Mouse (Mus musculus) monocyte, adult 5-6 weeks (primary cell): ENCODE results near the gene Vstm2b. TPM values are rescaled to one million over a fixed set of nuclear protein-coding genes. Genes with fewer than 3 reads are reported as not detected.

Experiments used
- ATAC-seq: fragments of 153-309, 156-312 bp; replicated peaks from 2 replicates; pipeline ENCODE4 v1.8.0; 2017; ENCODE audit warnings: mild to moderate bottlenecking; ENCODE audit not compliant: low TSS enrichment, insufficient number of reproducible peaks, severe bottlenecking, poor library complexity, low FRiP score
- total RNA-seq: library from RNA; stranded (forward); fragments of 200-1000, 200-491, 200-594 nt; gene quantifications from 3 replicates; pipeline ENCODE4 v1.2.3, GENCODE M21; 2017

Gene Vstm2b
- not detected in 3 replicates for total RNA-seq

DNA sequence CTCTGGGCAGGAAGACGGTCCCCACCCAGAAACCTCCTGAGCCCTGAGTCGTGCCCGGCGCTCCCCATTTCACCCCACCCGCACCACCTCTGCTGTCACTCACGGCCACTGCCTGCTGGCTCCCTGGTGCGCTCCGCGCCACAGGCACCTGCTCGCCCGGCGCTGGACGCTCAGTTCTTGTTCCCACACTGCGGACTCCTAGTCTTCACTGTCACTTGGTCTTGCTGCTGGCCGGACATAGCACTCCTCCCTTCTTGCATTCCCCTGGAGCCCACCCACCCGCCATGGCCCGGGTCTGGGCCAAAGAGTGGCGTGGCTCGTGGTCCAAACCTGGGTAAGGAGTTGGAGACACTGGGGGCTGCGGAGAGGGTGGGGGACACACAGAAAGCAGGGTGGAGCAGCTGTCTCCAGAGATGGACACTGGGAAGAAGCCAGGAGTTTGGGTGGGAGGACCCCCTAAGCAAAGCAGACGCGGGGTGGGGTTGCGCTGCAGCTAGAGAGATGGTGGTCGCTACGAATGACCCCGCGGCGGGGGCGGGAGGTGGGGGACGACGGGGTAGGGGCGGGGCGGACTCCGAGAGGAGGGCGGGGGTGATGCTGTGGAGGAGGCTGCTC is at the start of gene Vstm2b:
Gene Vstm2b (plus strand): TSS at position 233 of the 615 bp plus-strand sequence.
- no peak for ATAC-seq

DNA sequence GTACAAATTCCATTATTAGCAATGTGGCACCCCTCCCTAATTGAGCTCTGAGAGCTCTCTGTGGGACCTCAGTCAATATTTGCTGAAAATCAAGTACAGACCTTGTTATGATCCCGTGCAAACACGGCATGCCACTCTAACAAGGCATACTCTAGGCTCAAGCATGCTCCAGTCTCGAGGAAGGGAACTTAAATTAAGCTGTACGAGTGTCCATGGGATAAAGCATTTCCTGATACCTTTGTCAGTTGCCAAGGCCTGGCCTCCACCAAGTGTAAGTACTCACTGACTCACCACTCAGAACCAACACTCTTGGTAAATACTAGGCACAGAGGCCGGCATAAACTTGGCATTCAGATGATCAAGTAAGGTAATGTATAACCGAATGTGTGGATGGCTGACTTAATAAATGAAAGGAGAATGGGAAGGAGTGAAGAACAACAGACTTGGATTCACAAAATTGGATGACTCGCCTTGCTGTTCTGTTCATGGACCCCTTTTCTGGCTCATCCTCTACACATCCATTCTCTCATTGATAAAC is 42.0 kb upstream of the Vstm2b start:
- ATAC-seq: no peak

DNA sequence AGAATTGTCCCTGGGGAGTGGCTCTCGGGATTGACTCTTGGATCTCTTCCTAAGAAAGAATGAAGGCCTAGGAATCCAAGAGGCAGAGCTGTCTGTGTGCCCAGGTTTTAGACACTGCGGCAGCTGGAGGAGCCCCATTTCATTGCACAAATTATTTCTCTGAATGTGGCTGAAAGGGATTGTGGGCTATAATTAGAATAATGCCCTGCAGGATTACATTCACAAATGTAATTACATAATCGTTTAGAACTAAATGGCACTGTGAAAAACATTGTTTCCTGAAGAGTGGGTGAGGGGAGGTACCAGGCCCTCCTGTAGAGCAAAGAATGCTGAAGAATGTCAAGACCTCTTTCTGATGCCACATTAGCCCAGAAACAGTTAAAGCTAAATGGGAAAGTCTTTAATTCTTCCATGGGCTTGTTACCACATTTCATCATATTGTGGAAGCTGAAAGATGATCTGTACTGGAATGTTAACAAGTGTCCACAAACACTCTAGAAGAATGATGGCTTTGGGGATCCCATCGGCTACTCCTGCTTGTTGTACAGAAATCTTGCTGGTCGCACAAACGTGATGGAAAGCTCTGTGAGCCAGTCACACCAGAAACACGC is 24.6 kb upstream of the Vstm2b start:
- no peak for ATAC-seq

DNA sequence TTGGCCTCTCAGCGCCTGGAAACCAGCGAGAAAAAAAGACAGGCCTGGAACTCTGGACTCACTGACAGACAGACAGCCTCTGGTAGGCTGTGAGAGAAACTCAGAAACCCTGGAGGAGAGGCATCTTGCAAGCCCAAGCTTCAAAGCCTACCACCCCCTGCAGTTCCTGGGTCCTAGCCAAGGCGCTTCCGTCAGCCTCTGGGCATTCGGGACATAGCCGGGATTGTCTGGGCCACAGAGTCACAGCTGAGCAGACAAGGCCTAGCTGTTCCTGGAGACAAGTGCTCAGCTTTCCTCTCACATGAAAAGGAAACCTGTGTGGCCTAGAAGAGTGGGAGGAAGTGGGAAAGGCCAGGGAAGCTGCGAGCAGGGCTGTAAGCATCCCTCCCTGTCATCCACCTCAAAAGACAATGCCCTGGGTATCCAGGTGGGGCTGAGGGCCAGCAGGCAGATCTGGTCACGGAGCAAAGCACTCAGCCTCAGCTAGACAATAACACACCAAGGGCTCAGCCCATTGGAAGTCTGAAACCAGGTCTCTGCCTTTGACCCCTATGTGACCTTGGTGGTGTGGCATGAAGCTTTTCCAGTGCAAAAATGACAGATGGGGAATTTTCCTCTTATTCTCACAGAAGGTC is 13.2 kb upstream of the Vstm2b start:
- no peak for ATAC-seq

DNA sequence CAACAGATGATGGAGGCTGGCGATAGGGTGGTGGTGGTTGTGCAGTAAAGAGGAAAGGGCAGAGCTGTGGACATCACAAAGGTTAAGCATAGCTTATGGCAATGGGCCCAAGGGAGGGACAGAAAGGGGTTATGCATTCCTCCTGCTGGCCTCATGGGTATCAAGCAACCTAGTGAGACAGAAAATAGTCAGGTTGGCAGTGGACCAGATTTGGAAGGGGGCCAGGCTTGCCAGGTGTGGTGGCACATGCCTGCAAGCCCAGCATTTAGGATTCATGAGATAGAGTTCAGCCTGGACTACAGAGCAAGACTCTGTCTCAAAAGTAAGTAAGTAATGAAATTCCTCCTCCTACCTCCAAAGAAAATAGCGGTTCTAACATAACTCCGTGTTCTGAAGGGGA is 9.8 kb upstream of the Vstm2b start:
- ATAC-seq: no peak

DNA sequence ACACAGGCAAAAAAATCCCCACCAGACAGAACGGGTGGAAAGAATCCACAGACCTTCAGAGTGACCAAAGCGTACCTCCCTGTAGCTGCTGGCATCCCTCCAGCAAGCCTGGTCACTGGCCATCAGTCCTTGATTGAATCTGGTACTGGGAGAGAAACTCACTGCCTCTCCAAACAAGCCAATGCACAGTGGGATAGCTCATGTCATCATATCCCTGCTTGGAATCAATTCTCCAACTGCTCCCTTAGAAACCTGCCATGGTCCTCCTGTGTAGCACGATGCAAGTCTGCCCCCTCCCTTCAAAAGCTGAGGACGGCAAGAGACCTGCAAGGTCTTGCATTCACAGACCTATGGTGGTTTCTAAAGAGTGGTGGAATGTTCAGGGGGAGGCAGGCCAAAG is 1.2 kb upstream of the Vstm2b start:
- no peak for ATAC-seq

DNA sequence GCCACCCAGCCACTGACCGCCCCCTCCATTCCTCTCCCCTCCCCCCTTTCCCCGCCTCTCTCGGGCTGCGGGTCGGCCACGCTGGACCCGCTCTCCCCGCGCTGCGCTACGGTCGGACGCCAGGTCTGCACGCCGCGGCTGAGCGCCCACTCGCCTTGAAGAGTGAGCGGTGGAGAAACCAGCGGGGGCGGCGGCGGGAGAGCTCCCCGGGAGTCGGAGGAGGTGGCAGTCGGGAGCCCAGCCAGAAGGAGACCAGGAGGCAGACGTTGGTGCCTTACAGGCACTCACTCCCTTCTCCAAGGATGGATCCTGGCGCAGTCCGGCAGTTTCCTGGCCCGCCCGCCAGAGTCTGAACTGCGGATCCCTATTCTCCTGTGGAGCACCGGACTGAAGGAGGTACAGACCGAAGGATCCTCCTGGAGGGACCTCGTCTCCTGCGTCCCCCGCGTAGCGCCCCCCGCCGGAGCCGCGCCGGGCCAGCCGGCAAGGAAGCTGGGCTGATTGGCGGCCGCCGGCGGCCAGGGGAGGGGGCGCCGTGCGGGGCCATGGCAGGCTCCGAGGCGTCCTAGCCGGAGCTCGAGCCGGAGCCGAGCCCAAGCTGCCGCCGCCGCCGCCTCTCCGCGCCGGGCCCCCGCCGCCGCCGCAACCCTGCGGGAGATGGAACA is 715 bp downstream of the Vstm2b start:
- ATAC-seq: no peak

DNA sequence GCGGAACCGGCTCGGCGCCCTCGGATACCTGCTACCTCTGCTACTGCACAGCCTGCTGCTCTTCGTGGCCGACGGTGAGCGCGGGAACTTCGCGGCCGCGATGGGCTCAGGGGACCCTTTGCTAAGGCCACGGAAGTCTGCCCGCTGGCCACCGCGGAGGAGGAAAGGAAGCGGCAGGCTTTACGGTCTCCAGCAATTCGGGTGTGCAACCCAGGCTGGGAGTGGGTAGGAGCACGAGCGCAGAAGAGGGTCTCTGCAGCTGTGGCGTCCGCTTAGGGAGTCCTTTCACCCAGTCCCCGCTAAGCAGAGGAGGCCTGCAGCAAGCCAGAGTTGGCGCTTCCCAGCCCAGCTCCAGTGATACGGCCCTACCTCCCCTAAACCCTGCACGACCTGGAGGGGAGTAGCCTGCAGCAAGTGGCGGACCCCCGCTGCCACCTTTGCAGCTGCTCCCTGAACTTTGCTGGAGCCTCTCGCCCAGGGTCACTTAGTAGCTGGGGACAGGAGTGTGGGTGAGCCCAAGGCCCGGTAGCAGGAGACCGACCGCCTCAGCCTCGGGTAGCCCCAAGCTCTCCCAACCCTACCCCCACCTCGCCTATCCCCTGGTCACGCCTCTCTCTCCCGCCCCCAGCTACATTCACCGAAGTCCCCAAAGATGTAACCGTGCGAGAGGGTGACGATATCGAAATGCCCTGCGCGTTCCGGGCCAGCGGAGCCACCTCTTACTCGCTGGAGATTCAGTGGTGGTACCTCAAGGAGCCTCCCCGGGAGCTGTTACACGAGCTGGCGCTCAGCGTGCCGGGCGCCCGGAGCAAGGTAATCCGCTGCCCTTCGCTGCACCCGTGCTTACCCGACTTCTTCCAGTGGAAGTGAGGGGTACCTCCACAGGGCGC is 1.5 kb downstream of the Vstm2b start:
- ATAC-seq: no peak

DNA sequence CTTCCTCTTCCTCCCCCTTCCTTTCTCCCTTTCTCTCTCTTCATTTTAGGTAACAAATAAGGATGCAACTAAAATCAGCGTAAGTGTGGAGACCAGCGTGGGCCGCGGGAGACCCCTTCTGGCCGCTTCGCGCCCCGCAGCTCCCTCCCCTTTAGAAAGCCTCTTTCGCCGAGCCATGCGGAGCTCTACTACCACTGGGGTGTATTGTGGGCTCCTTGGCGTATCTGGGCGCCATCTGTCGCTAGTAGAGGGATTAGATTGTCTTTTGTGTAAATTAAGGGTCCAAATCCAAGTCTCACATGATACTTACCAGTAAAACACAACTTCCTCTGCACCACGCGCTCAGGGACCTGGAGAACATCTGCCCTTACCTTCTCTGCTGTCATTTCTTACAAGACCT is 3.1 kb downstream of the Vstm2b start:
- ATAC-seq: no peak

DNA sequence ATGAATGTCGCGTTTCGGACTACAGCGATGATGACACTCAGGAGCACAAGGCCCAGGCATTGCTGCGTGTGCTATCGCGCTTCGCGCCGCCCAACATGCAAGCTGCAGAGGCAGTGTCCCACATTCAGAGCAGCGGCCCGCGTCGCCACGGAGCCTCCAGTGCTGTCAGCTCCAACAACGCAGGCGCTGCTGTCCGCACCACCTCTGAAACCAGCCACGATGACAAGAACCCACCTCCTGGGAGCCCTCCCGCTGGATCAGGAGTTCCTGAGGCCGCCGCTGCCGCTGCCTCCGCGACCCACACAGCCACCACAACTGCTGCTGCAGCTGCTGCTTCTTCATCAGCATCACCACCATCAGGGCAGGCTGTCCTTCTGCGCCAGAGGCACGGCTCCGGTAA is 4.4 kb downstream of the Vstm2b start:
- ATAC-seq: no peak

DNA sequence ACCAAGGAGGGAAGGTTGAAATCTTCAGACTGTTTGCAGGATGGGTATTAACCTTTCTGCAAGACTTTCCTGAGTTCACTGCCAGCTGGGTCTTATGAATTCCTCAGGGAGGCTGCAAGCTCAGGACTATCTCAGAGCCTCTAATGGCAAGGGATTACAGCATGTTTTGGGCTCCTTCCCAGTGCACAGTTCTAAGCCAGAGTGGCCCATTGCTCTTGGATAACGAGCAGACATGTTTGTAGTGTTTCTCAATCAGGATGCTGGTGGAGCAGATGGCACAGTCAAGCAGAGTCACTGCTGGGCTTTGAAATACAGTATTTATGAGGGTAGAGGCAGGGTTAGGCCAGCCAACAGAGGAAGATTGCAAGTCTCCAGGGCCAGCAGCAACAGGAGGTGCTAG is 8.4 kb downstream of the Vstm2b start:
- ATAC-seq: no peak

DNA sequence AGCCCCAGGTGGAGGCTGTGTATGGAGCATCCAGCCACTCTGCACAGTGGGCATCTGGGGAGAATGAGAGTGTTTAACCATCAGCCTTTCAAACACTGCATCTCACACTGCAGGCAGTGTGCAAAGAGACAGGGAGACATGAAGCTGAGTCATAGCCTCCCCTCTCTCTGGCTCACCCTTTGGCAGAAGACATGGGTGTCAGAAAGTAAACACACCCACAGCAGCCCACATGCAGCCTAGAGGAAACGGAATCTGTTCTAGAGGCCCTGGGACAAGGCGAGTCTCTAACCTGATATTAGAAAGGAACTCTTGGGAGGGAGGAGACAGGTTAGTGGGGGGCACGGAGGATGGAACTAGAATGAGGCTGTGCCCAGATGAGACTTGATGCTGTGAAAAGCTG is 18.6 kb downstream of the Vstm2b start:
- no peak for ATAC-seq

DNA sequence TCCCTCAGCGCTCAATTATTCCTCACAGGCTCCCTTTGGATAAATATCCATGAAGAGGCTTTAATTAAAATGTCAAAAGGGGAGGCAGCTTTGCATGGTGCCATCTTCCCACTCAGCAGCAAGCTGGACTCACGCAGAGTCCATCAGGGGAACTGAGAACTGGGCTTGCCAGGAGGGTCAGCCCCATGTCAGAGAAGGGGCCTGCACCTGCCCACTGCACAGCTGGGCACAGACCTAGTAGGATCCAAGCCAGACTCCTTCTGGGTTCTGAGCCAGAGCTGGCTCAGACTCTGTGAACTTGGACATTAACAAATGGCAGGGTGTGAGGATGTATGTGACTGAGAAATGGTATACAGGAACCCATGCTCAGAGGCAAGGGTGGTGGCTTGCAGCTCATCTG is 22.0 kb downstream of the Vstm2b start:
- ATAC-seq: no peak

DNA sequence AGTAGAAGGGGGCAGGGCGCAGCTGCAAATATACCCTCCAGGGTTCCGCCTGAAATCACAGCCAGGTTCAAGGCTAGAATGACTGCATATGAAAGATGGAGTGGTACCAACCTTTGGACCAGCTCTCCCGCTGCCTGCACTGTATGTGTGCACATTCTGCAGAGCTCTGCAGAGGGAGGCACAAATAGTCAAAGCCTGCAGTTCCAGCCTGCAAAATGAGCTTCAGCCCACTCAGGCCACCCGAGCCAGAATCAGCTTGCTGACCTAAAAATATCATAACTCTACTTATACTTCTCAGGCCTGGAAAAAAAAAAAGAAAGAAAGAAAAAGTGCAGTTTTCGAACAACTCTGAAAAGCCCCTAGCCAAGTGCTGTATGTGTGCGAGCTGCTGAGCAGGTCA is 23.2 kb downstream of the Vstm2b start:
- ATAC-seq: no peak

DNA sequence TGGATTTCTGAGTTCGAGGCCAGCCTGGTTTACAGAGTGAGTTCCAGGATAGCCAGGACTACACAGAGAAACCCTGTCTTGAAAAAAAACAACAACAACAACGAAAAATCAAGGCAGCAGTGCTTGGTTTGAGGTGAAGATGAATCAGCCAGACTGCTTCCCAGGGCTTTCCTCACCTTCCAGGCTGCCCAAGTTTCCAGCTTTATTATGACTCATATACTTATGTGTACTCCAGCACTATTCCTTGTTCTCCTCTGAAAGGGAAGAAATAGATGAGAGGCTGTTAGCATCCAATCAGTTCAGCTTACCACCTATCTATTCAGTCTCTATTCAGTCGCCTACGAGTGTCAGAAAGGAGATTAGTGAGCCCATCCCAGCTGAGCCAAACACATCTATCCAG is 24.7 kb downstream of the Vstm2b start:
- no peak for ATAC-seq

DNA sequence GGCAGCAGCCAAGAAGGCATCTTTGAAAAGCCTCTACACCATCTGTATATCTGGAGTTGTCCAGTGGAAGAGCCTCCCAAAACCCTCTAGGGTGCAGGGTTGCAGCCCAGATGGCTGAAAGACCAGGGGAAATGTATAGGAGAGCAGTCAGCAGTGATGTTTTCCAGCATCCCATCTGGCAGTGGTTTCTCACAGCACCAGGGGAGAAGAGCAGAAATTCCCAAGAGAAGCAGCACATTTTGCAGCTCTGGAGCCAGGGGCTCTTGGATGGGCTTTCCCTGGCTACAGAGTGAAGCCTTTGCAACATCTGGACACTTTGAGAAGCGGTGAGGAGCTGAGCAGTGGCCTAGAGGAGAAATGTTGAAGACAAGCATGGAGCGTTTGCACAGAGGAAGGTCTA is 30.3 kb downstream of the Vstm2b start:
- no peak for ATAC-seq

DNA sequence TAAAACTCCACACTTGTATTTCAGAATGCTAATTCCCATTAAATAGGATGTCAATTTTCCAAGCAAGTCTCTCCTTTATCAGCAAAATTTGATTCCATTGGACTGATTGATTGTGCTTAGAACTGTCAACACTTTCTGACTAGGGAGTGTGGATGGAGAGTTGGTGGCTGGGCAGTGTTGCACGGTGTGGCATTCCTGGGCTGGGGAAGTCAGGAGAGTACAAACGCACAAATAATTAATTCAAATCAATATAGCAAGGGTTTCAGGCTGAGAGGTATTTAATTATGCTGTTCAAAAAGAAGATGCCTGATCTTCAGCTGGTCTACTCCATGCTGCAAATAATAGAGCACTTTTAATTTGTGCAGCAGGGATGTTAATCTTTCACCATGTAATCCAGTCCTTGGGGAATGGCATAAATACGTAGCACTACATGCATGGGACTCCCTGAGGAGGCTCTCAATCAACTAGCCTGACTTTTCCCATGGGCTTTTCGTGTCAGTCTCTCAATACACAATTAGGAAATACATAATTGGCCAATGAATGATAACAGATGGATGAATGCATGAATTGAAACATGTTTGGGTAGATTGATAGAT is 38.6 kb downstream of the Vstm2b start:
- ATAC-seq: no peak

DNA sequence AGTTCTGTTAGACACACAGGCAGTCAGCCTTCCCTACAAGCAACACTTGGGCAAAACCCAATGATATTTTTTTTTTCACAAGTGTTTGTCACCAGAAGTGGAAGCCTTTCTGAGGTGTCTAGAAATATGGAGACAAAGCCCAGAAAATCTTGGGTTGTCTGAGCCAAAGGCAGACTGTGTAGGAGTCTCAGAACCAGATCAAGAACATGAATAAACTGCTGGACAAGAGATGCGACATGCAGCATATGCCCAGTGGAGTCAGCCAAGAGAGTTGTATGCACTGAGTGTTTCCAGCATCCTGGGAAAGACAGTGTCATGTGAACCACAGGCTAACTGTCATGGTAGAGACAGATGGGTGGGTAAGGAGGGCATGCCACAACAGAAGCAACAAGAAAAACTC is 41.2 kb downstream of the Vstm2b start:
- ATAC-seq: no peak
